Mouse (Mus musculus): Measurements from ENCODE around the gene Olfr552. TPM values are rescaled to one million over a fixed set of nuclear protein-coding genes. Genes with fewer than 3 reads are reported as not detected.
"Not testable (repeated sequence)": the region's sequence is repeated elsewhere in the genome, so short reads cannot be mapped to it uniquely, and the experiment has no call there.

Olfr552 gene
- under 1 TPM in 1 of 2 experiments, not detected in 1; 0.07 TPM for total RNA-seq (2021)
- long read RNA-seq, experiment 1, result 0 reads
- long read RNA-seq, experiment 2, result 0 reads

GRCm38 (mm10) chr7:102597378-102598031 lies at the start of gene Olfr552:
TSS of gene Olfr552 (plus strand) at chr7:102597770.
- intact Hi-C loops (cut with DNase I), result no loop called here

DNA sequence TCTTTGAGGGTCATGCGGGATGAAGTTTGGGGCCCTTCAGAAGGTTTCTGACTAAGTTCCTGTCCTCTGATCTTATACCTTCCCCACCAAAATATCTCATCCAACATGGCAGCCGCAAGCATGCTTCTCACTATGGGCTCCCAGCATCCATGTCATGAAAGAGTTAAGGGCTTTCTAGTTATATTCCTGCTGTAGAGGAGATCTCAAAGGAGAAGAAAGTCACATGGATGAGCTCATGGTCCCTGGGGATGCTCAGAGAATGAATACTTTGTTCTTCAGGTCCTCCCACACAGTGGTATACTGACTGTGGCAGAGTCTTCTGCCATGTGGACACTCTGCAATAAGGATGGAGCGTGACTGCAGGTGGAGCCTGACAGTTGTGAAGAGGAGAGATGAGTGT lies 48.0 kb upstream of the Olfr552 start, which contains the start of gene Olfr549:
Olfr549 (plus strand) TSS at position 301 of the 400 bp plus-strand sequence.
- intact Hi-C loops (cut with DNase I), result no loop called here
- no peak for DNase-seq (ENCODE audit: extremely low spot score in 1 of 2, low spot score in 2 of 2)
- TF ChIP-seq CTCF (IDR thresholded peaks at IDR 0.05), result no peak
- Histone ChIP-seq H3K4me3 (no peak within 1 kb of the TSS), H3K27ac (no peak within 1 kb of the TSS)

More at GRCm38 (mm10) chr7:102597378-102598031, at the start of gene Olfr552:
- no peak within 1 kb of the TSS for H3K27ac ChIP-seq
- no peak within 1 kb of the TSS for H3K4me3 ChIP-seq
- TF ChIP-seq CTCF (IDR thresholded peaks at IDR 0.05), result no peak
- DNase-seq (ENCODE audit: extremely low spot score in 1 of 2, low spot score in 2 of 2), result no peak

DNA sequence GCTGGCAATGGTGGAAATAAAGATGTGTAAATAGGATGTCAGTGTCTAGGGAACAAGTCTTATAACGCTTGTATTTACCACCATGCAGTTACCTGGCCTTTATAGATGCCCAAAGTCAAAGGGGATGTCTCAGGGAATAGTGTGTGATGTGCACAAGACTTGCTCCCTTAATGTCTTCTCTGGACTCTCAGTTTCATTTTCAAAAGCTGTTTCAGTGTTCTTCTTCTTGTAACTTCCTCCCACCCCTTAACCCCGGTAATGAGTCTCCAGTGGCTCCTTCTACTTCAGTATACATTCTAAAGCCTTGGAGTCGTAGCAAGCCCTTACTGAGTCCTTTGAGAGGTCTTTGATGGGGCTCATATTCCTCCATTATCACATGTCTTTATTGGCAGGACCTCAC lies 44.3 kb upstream of the Olfr552 start:
- TF ChIP-seq CTCF (IDR thresholded peaks at IDR 0.05), result no peak
- no peak overlapping the region for H3K4me3 ChIP-seq
- DNase-seq (ENCODE audit: extremely low spot score in 1 of 2, low spot score in 2 of 2), result no peak
- intact Hi-C loops (cut with DNase I), result no loop called here
- H3K27ac ChIP-seq, result no peak overlapping the region

GRCm38 (mm10) chr7:102564999-102565997 lies 32.3 kb upstream of the Olfr552 start, which contains the start of gene Trim21:
TSS of gene Trim21 (minus strand) at chr7:102565486.
- peak within 1 kb of the TSS; percentile 40; the same call in 1 of the 2 replicates for H3K27ac ChIP-seq
- H3K4me3 ChIP-seq, result peak within 1 kb of the TSS; percentile 47
- no peak for TF ChIP-seq CTCF (IDR thresholded peaks at IDR 0.05)

GRCm38 (mm10) chr7:102566219-102566618 lies 31.4 kb upstream of the Olfr552 start:
- no peak overlapping the region for H3K4me3 ChIP-seq
- TF ChIP-seq CTCF (IDR thresholded peaks at IDR 0.05), result peak; percentile 27; the same call in 1 of the 2 replicates
- no peak overlapping the region for H3K27ac ChIP-seq
- intact Hi-C loops (cut with DNase I), result no loop called here
- DNase-seq (ENCODE audit: extremely low spot score in 1 of 2, low spot score in 2 of 2), result no peak

More at GRCm38 (mm10) chr7:102564999-102565997, 32.3 kb upstream of the Olfr552 start, which contains the start of gene Trim21:
- intact Hi-C loops (cut with DNase I), result no loop called here
- DNase-seq (ENCODE audit: extremely low spot score in 1 of 2, low spot score in 2 of 2), result peak; percentile 35 to 54

GRCm38 (mm10) chr7:102571142-102571541 lies 26.4 kb upstream of the Olfr552 start, which contains the start of gene Olfr550:
TSS of gene Olfr550 (plus strand) at chr7:102571442.
- TF ChIP-seq CTCF (IDR thresholded peaks at IDR 0.05), result no peak
- intact Hi-C loops (cut with DNase I), result no loop called here
- Histone ChIP-seq H3K4me3 (no peak within 1 kb of the TSS), H3K27ac (no peak within 1 kb of the TSS)
- DNase-seq (ENCODE audit: extremely low spot score in 1 of 2, low spot score in 2 of 2), result no peak

DNA sequence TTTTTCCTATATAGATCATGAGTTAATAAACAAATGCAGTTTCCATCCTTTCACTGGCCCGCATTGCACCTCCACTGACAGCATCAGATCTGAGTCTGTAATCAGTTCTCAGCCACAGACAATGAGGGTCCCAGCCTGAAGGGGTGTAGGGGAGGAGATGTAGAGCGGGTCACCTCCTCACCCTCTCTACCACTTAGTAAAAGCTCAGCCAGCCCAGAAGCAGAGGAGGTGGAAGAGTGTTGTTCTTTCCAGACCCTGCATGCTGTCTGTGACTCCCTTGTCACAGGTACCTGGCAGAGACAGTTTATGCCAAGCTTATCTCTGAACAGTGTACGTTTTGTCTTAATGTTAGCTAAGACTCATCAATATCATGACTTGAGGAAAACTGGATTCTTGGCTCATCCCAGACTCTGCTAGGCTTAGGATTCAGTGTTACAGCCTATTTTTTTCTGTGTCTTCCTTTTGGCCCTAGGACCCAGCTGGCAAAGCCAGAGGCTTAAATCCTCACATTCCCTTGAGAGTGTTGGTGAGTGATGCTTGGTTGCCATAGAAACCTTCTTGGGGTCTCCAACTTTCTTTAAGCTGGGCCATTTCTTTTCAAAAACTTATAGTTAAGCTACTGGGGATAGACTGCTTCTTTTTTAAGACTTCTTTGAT lies 24.3 kb upstream of the Olfr552 start:
- intact Hi-C loops (cut with DNase I), result no loop called here
- Histone ChIP-seq H3K4me3 (no peak overlapping the region), H3K27ac (no peak overlapping the region)
- DNase-seq (ENCODE audit: extremely low spot score in 1 of 2, low spot score in 2 of 2), result no peak
- TF ChIP-seq CTCF (IDR thresholded peaks at IDR 0.05), result no peak

GRCm38 (mm10) chr7:102575998-102576397 lies 21.6 kb upstream of the Olfr552 start:
- no peak for DNase-seq (ENCODE audit: extremely low spot score in 1 of 2, low spot score in 2 of 2)
- intact Hi-C loops (cut with DNase I), result no loop called here
- no peak overlapping the region for H3K27ac ChIP-seq

GRCm38 (mm10) chr7:102591786-102592185 lies 5.8 kb upstream of the Olfr552 start, which contains the start of gene Olfr551:
TSS of gene Olfr551 (minus strand) at chr7:102591886.
- H3K4me3 ChIP-seq, result no peak within 1 kb of the TSS
- DNase-seq (ENCODE audit: extremely low spot score in 1 of 2, low spot score in 2 of 2), result no peak

More at GRCm38 (mm10) chr7:102575998-102576397, 21.6 kb upstream of the Olfr552 start:
- no peak overlapping the region for H3K4me3 ChIP-seq
- TF ChIP-seq CTCF (IDR thresholded peaks at IDR 0.05), result no peak

DNA sequence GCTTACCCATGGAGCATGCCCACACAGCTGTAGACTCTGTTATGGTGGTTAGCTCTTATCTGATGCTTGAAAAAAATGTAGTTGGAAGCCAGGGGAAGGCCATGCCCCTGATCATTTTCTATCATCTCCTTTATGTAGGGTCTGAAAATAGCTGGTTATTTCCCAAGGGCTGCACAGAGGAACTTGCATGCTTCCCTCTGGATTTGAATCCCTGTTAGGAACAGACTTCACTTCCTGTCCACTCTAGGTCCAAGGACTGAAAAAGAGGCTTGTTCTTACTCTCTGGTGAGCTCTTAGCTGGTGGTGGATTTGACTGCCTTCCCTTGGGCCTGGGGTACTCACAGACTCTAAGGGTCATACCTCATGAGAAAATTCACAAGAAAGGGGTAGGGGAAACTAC lies 20.5 kb downstream of the Olfr552 start, which contains the start of gene Olfr553:
Olfr553 (minus strand) TSS at position 101 of the 400 bp plus-strand sequence.
- intact Hi-C loops (cut with DNase I), result no loop called here
- DNase-seq (ENCODE audit: extremely low spot score in 1 of 2, low spot score in 2 of 2), result no peak
- TF ChIP-seq CTCF (IDR thresholded peaks at IDR 0.05), result no peak

More at GRCm38 (mm10) chr7:102591786-102592185, 5.8 kb upstream of the Olfr552 start, which contains the start of gene Olfr551:
- H3K27ac ChIP-seq, result no peak within 1 kb of the TSS
- intact Hi-C loops (cut with DNase I), result no loop called here
- TF ChIP-seq CTCF (IDR thresholded peaks at IDR 0.05), result no peak

DNA sequence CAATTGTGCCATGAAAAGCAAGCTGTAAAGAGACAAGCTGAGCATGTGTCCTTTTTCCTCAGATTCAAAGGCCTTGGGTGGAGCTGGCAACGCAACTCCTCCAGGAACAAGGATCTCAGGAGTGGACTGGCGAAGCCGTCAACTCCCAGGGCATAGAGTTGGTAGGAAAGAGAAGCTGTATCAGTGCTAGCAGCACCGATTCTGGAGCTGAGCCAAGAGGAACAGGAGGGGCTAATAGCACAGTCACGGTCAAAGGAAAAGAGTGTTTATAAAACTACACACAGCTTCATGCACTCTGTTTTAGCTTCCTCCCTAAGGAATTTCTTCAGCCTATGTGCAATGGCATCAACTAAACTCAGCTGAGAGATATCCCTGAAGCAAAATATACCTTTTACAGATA lies 22.0 kb downstream of the Olfr552 start:
- TF ChIP-seq CTCF (IDR thresholded peaks at IDR 0.05), result no peak
- intact Hi-C loops (cut with DNase I), result no loop called here
- no peak for DNase-seq (ENCODE audit: extremely low spot score in 1 of 2, low spot score in 2 of 2)
- no peak overlapping the region for H3K4me3 ChIP-seq
- H3K27ac ChIP-seq, result no peak overlapping the region

More for the DNA sequence above, 20.5 kb downstream of the Olfr552 start, which contains the start of gene Olfr553:
- H3K4me3 ChIP-seq, result no peak within 1 kb of the TSS
- H3K27ac ChIP-seq, result no peak within 1 kb of the TSS

- H3K27ac ChIP-seq; DNase-seq (ENCODE audit: extremely low spot score in 1 of 2, low spot score in 2 of 2); H3K4me3 ChIP-seq; intact Hi-C loops (cut with DNase I): not testable (repeated sequence)
Measured at GRCm38 (mm10) chr7:102620368-102620767, 22.8 kb downstream of the Olfr552 start.

Measured in left cerebral cortex, adult 2 months (tissue).